Mouse (Mus musculus): Measurements from ENCODE around the gene Gal3st1.
"Not testable (repeated sequence)": the region's sequence is repeated elsewhere in the genome, so short reads cannot be mapped to it uniquely, and the experiment has no call there.

Gal3st1 gene

GRCm38 (mm10) chr11:3982275-3983209 lies 894 bp upstream of the Gal3st1 start:
- in situ Hi-C loops (cut with MboI), result no loop called here

DNA sequence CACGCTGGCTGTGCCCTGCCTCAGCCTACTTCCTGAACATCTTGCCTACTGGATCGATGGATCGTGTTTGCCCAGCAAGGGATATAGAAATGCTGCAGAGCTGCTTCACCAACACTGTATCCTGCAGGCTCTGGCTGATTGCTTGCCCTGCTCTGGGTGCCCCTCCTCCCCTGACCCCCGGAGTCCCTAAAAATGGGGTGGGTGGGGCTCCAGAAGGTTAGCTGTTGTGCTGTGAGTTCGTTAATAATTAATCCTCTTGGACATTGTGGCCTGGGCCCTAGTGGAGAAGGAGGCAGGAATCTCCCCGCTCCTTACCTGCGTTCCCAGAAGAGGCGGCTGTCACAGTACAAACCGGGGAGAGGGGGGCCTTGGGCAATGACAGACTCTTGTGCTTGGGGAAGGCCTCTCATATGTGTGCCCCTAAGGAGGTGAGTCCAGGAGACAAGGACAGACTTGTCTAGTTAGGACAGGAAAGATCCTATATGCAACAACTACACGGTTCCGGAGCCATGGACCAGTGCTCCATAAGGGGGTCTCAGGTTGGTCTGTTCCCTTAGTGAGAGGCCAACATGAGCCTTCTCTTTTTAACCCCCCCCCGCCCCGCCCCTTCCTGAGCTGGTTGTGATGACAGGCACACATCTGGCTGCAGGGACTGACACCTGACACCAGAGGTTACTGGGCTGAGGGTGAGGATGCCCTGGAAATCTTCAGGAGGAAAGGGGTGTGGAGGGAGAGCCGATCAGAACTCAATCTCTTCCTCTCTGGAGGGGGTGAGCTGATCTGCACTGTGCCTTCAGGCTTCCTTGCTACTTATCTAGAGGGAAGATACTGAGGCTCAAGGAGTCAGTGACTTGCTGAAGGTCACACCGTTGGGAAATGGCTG lies 668 bp downstream of the Gal3st1 start:
- in situ Hi-C loops (cut with MboI), result no loop called here

GRCm38 (mm10) chr11:3989748-3990147 lies 6.3 kb downstream of the Gal3st1 start:
- in situ Hi-C loops (cut with MboI), result no loop called here

- in situ Hi-C loops (cut with MboI), result no loop called here
Measured at GRCm38 (mm10) chr11:3993132-3993531, 9.7 kb downstream of the Gal3st1 start.

DNA sequence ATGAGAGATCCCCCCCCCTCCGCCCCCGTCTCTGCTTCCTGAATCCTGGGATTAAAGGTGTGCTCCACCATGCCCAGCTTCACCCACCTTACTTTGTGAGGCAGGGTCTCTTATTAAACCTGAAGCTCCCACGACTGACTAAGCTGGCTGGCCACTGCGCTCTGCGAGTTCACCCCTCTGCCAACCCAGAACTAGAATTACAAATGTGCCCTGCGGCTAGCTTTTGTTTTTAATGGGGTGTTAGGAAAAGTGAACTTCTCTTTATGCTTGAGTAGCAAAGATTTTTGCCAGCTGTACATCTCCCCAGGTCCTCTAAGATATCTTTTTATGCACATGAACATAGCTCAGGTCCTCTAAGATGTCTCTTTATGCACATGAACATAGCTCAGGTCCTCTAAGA lies 10.5 kb downstream of the Gal3st1 start:
- in situ Hi-C loops (cut with MboI), result no loop called here

GRCm38 (mm10) chr11:3995511-3995910 lies 12.1 kb downstream of the Gal3st1 start:
- in situ Hi-C loops (cut with MboI), result no loop called here

- in situ Hi-C loops (cut with MboI), result no loop called here
Measured at GRCm38 (mm10) chr11:3996840-3997239, 13.4 kb downstream of the Gal3st1 start.

DNA sequence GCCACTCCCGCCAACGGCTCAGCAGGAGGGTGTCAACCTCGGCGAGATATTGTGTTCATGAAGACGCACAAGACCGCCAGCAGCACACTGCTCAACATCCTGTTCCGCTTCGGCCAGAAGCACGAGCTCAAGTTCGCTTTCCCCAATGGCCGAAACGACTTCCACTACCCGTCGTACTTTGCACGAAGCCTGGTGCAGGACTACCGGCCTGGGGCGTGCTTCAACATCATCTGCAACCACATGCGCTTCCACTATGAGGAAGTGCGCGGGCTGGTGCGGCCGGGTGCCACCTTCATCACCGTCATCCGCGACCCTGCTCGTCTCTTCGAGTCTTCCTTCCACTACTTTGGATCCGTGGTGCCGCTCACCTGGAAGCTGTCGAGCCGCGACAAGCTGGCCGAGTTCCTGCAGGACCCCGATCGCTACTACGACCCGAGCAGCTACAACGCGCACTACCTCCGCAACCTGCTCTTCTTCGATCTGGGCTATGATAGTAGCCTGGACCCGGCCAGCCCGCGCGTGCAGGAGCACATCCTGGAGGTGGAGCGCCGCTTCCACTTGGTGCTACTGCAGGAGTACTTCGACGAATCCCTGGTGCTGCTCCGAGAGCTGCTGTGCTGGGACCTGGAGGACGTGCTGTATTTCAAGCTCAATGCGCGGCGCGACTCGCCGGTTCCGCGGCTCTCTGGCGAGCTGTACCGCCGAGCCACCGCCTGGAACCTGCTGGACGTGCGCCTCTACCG lies 14.7 kb downstream of the Gal3st1 start:
- in situ Hi-C loops (cut with MboI), result no loop called here

DNA sequence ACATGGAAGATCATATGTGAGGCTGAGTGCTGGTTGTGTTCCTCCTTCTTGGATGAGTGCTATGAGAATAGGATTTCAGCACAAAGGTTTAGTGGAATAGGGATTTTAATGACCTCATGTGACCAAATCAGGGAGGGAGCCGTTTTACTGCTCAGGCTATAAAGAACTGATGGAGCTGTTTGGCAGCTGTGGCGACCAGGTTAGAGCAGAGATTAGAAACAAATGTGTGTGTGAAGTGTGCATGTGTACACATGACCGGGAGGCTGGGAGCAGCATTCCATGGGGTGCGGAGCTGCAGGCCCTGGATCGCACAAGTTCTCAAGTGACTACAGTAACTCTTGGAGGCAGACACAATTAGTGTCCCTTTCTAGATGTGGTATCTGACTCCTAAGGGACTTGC lies 16.1 kb downstream of the Gal3st1 start:
- in situ Hi-C loops (cut with MboI), result no loop called here

- in situ Hi-C loops (cut with MboI), result no loop called here
Measured at GRCm38 (mm10) chr11:4001603-4002002, 18.2 kb downstream of the Gal3st1 start.

- in situ Hi-C loops (cut with MboI), result no loop called here
Measured at GRCm38 (mm10) chr11:4005220-4005805, 21.9 kb downstream of the Gal3st1 start.

- in situ Hi-C loops (cut with MboI), result no loop called here
Measured at GRCm38 (mm10) chr11:4006462-4006861, 23.0 kb downstream of the Gal3st1 start.

GRCm38 (mm10) chr11:4012616-4013015 lies 29.2 kb downstream of the Gal3st1 start:
- in situ Hi-C loops (cut with MboI), result no loop called here

GRCm38 (mm10) chr11:4015796-4016195 lies 32.4 kb downstream of the Gal3st1 start:
- in situ Hi-C loops (cut with MboI), result not testable (repeated sequence)

DNA sequence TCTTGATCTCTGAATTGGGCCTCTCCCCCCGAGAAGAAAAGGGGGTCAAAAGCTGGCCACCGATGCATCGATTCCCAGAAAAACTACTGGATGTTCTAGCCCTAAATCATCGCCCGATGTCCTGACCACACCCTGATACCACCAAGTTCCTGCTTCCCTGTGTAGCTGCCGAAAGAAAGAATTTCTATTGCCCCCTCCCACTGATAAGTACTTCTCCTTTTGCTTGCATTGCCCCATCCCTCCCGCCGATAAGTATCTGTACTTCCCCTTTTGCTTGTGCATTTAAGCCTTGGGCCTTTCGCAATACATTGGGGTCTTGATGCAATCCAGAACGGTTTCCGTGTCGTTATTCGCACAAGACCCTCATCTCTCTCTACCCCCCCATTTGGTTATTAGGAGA lies 38.7 kb downstream of the Gal3st1 start:
- in situ Hi-C loops (cut with MboI), result not testable (repeated sequence)

DNA sequence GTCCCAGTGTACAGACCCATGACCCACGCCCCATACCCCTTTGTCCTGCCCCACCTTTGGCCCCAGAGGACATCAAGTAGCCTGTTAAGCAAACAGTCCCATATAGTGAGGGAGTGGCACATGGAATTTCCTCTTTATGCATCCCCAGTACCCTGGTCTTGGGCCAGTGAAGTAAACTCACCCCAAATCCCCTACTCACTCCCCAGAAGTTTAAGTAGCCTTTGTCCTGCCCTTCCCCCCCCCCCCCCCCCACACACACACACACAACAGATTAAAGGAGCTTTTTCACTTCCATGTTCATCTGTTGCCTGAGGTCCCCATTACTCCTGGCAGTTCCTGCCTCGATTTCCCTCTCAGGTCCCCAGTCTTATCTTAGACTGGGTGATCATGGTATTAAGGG lies 39.9 kb downstream of the Gal3st1 start:
- in situ Hi-C loops (cut with MboI), result no loop called here

GRCm38 (mm10) chr11:4027066-4027465 lies 43.6 kb downstream of the Gal3st1 start:
- in situ Hi-C loops (cut with MboI), result no loop called here

GRCm38 (mm10) chr11:4027561-4028334 lies 44.3 kb downstream of the Gal3st1 start:
- in situ Hi-C loops (cut with MboI), result no loop called here

- in situ Hi-C loops (cut with MboI), result no loop called here
Measured at GRCm38 (mm10) chr11:4029343-4029742, 45.9 kb downstream of the Gal3st1 start.

DNA sequence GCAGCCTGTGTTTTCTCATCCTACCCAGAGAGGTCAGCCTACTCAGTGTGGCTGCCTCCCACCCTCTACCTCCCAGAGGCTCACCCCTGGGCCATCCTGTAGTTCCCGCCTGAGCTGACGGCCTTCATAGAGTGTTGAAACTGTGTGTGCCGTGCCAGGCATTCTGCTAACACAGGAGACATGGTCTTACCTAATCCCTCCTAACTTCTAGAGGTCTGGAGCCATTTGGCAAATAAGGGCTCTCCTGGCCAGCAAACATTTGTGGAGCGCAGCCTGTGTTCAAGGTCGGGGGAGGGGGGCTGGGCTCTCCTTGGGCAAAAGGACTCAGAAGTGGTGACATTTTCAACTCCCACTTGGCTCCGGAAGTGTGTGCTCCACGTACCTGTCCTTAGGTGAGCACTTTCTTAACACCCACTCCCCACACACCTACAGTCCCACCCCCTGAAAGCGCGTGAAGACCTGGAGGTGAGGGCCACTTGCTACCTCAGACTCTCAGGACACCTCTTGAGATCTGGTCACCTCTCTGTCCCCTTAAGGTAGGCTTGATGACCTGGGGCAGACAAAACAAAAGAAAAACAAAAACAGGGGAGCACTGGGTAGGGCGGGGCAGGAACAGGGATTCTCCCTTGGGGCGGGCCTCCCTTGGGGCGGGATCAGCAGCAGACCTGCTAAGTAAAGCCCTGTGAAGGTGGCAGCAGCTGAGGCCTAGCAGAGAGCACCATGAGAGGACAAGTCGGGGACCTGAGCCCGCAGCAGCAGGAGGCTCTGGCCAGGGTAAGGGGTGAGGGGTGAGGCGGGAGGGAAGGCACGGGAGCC lies 47.9 kb downstream of the Gal3st1 start, which contains the start of gene Sec14l4:
Gene Sec14l4 (plus strand): TSS at position 337 of the 816 bp plus-strand sequence.
- in situ Hi-C loops (cut with MboI), result no loop called here

Data from mature B cell (primary cell).